Mouse (Mus musculus) mouse embryonic stem cell (cell line): ENCODE measurements around the gene Cnot10.

Source experiments
- in situ Hi-C, 2 experiments: fragments of 300-500 bp; cut with MboI; formaldehyde crosslinking; loops; 1 replicate in 1 of 2; 3 replicates in 1 of 2; pipeline ENCODE4 v1.14.3; 2019 to 2020; ENCODE audit warnings: low sequenced_read_pairs in 2 of 2, low pct_unique_long_range_greater_than_20kb in 1 of 2, mixed read lengths in 1 of 2; ENCODE audit not compliant: unreplicated experiment in 1 of 2

Cnot10 gene

GRCm38 (mm10) chr9:114560141-114560540, 79.8 kb downstream of the Cnot10 start:
- in situ Hi-C loops = no loop called here

- in situ Hi-C loops = no loop called here
These were observed 82.9 kb downstream of the Cnot10 start for GRCm38 (mm10) chr9:114557086-114557485.

GRCm38 (mm10) chr9:114556276-114556855, 83.6 kb downstream of the Cnot10 start:
- in situ Hi-C loops = no loop called here

- in situ Hi-C loops = no loop called here
These were observed 85.5 kb downstream of the Cnot10 start for GRCm38 (mm10) chr9:114554355-114554979.

- in situ Hi-C loops = no loop called here
These were observed 86.2 kb downstream of the Cnot10 start for GRCm38 (mm10) chr9:114553828-114554227.

GRCm38 (mm10) chr9:114550033-114550432, 90.0 kb downstream of the Cnot10 start:
- in situ Hi-C loops = no loop called here

GRCm38 (mm10) chr9:114549117-114549516, 90.9 kb downstream of the Cnot10 start:
- in situ Hi-C loops = no loop called here

GRCm38 (mm10) chr9:114548496-114548895, 91.5 kb downstream of the Cnot10 start:
- in situ Hi-C loops = no loop called here

- in situ Hi-C loops = no loop called here
These were observed 92.3 kb downstream of the Cnot10 start for GRCm38 (mm10) chr9:114547643-114548077.

GRCm38 (mm10) chr9:114546765-114547164, 93.2 kb downstream of the Cnot10 start:
- in situ Hi-C loops = no loop called here

GRCm38 (mm10) chr9:114544754-114545393, 95.1 kb downstream of the Cnot10 start:
- in situ Hi-C loops = no loop called here

- in situ Hi-C loops = no loop called here
These were observed 95.9 kb downstream of the Cnot10 start for GRCm38 (mm10) chr9:114543882-114544753.

- in situ Hi-C loops = no loop called here
These were observed 98.7 kb downstream of the Cnot10 start for GRCm38 (mm10) chr9:114541279-114541741.

- in situ Hi-C loops = no loop called here
These were observed 100.9 kb downstream of the Cnot10 start for GRCm38 (mm10) chr9:114538996-114539563.

- in situ Hi-C loops = no loop called here
These were observed 103.4 kb downstream of the Cnot10 start for GRCm38 (mm10) chr9:114536628-114537027.
